Mouse (Mus musculus) heart, postnatal 0 days (tissue): ENCODE data around the gene Gm43302.
"Not testable (repeated sequence)": the region's sequence is repeated elsewhere in the genome, so short reads cannot be mapped to it uniquely, and the experiment has no call there.

Experiments used
- CTCF ChIP-seq: IDR thresholded peaks from 2 replicates; pipeline ENCODE4 v1.5.1; 2016; ENCODE audit warnings: antibody characterized with exemption, control low read depth, low read depth
- EP300 ChIP-seq: IDR thresholded peaks from 2 replicates; pipeline ENCODE4 v1.6.1; 2016; ENCODE audit warnings: antibody characterized with exemption, low read depth

DNA sequence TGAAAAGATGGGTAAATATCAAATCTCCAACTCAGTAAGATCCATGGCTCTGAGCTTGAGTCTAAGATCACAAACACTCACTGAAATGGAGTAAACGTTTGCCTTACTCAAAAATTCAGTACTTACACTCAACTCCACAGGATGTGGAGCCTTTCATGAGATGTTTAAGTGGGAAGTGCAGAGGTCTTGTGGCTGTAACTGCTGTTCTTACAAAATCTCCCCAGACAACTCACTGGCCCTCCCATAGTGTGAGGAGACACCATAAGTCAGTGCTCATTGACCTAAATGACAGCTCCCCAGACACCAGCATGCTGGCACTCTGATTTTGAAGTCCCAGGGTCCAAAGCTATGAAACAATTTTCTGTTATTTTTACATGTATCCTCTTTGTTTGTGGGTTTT, 15.7 kb upstream of the Gm43302 start:
- TF ChIP-seq CTCF, EP300: not testable (repeated sequence)
